9 mouse cellular contexts compared by ENCODE assay signal in genomic region chr11:29839781-29840180, GRCm38 (mm10). TPM values are rescaled to one million over a fixed set of nuclear protein-coding genes. Genes with fewer than 3 reads are reported as not detected.
DNase-seq lines count a peak whose midpoint lies in the region; ATAC-seq and TF ChIP-seq lines count a peak whose summit lies in the region.
"Had no signal": no experiment of that assay in that cellular context is flagged by ENCODE, and none has a peak within 500 bp of the region (broad histone marks: within the 10 kb centered on the region; RNA-seq: fewer than 3 reads in every experiment).

No protein-coding gene starts in this region.

- CTCF ChIA-PET in Patski (lab: Charles Lee), result interaction anchor here (1.0 to 2.2 kb wide), 2 partner anchors 13 to 23 kb away, joined by 3 to 10 read pairs; no protein-coding TSS in a partner anchor

- peak; percentile 31 for DNase-seq in embryo, embryonic 10 days (ENCODE audit: low spot score)
- no peak for DNase-seq in embryo, embryonic 10.5 days (ENCODE audit: low spot score)
- peak; percentile 91 for DNase-seq in Patski (ENCODE audit: low read depth, low spot score)
- DNase-seq in spleen, adult 12 weeks (ENCODE audit: low spot score), result no peak
- DNase-seq in forebrain, postnatal 0 days, result no peak
- DNase-seq in right cerebral cortex, adult 2 months (ENCODE audit: low spot score in 2 of 2), result no peak

- no peak overlapping the region for H3K4me3 ChIP-seq in heart, embryonic 16.5 days (ENCODE audit: low read length)
- H3K4me3 ChIP-seq in liver, embryonic 16.5 days (ENCODE audit: low read depth, low read length), result no peak overlapping the region
- no peak overlapping the region for H3K4me3 ChIP-seq in forebrain, postnatal 0 days (ENCODE audit: low read depth, low read length)
- H3K4me3 ChIP-seq: embryonic facial prominence, embryonic 13.5 days had no signal

- no peak overlapping the region for H3K4me2 ChIP-seq in heart, embryonic 16.5 days (ENCODE audit: low read depth, low read length)
- H3K4me2 ChIP-seq in liver, embryonic 16.5 days (ENCODE audit: low read depth, low read length), result no peak overlapping the region
- no peak overlapping the region for H3K4me2 ChIP-seq in forebrain, postnatal 0 days (ENCODE audit: low read depth)
- H3K4me2 ChIP-seq: embryonic facial prominence, embryonic 13.5 days had no signal

- in situ Hi-C loops in Patski (cut with MboI; ENCODE audit: low pct_unique_long_range_greater_than_20kb), result no loop called here

- H3K36me3 ChIP-seq in heart, embryonic 16.5 days (ENCODE audit: control insufficient read depth, insufficient read depth), result no peaks in the 10 kb centered on the region
- no peaks in the 10 kb centered on the region for H3K36me3 ChIP-seq in liver, embryonic 16.5 days (ENCODE audit: control insufficient read depth, insufficient read depth)
- no peaks in the 10 kb centered on the region for H3K36me3 ChIP-seq in forebrain, postnatal 0 days (ENCODE audit: insufficient read depth)
- H3K36me3 ChIP-seq: embryonic facial prominence, embryonic 13.5 days had no signal

- ATAC-seq in Patski, result peak; percentile 99
- ATAC-seq in heart, embryonic 16.5 days (replicated peaks; ENCODE audit: extremely low read depth, insufficient read depth, low FRiP score), result peak; percentile 99
- ATAC-seq in liver, embryonic 16.5 days (ENCODE audit: low read depth), result peak; percentile 59
- no peak; the same call in 1 of the 2 replicates for ATAC-seq in forebrain, postnatal 0 days

- peak overlapping the region; percentile 73 for H3K27ac ChIP-seq in heart, embryonic 16.5 days (ENCODE audit: low read length)
- H3K27ac ChIP-seq in liver, embryonic 16.5 days (ENCODE audit: low read length), result no peak overlapping the region
- H3K27ac ChIP-seq in forebrain, postnatal 0 days (ENCODE audit: low read depth, low read length), result no peak overlapping the region
- H3K27ac ChIP-seq: embryonic facial prominence, embryonic 13.5 days had no signal

- no peaks in the 10 kb centered on the region for H3K27me3 ChIP-seq in Patski
- H3K27me3 ChIP-seq in heart, embryonic 16.5 days (ENCODE audit: control insufficient read depth, insufficient read depth, low read length), result no peaks in the 10 kb centered on the region
- H3K27me3 ChIP-seq in liver, embryonic 16.5 days (ENCODE audit: control insufficient read depth, insufficient read depth, low read depth, low read length), result no peaks in the 10 kb centered on the region
- no peaks in the 10 kb centered on the region for H3K27me3 ChIP-seq in forebrain, postnatal 0 days (ENCODE audit: insufficient read depth, low read length)
- H3K27me3 ChIP-seq: embryonic facial prominence, embryonic 13.5 days had no signal

- POLR2A ChIA-PET in Patski (lab: Charles Lee), result no interaction called here

- H3K4me1 ChIP-seq in heart, embryonic 16.5 days (ENCODE audit: control insufficient read depth, insufficient read depth, low read length), result peaks cover 9% of the 10 kb centered on the region
- no peaks in the 10 kb centered on the region for H3K4me1 ChIP-seq in liver, embryonic 16.5 days (ENCODE audit: control insufficient read depth, low read depth, low read length)
- H3K4me1 ChIP-seq in forebrain, postnatal 0 days (ENCODE audit: insufficient read depth), result no peaks in the 10 kb centered on the region
- H3K4me1 ChIP-seq: embryonic facial prominence, embryonic 13.5 days had no signal

- WGBS in heart, embryonic 16.5 days, result 12% methylated on average over 3 of the region's 3 CpGs
- WGBS in liver, embryonic 16.5 days (ENCODE audit: insufficient replicate concordance), result 35% methylated on average over 3 of the region's 3 CpGs
- 55% methylated on average over 3 of the region's 3 CpGs for WGBS in forebrain, postnatal 0 days

- no peak for TF ChIP-seq CTCF in Patski (IDR thresholded peaks at IDR 0.05)
- no peak for TF ChIP-seq CTCF in forebrain, postnatal 0 days (IDR thresholded peaks at IDR 0.05; ENCODE audit: low read depth)

- no peak overlapping the region for H3K9ac ChIP-seq in heart, embryonic 16.5 days (ENCODE audit: low read length)
- no peak overlapping the region for H3K9ac ChIP-seq in liver, embryonic 16.5 days (ENCODE audit: low read depth, low read length)
- H3K9ac ChIP-seq in forebrain, postnatal 0 days, result no peak overlapping the region
- H3K9ac ChIP-seq: embryonic facial prominence, embryonic 13.5 days had no signal

- H3K9me3 ChIP-seq in heart, embryonic 16.5 days (replicated peaks; ENCODE audit: control insufficient read depth, low read length), result no peaks in the 10 kb centered on the region
- no peaks in the 10 kb centered on the region for H3K9me3 ChIP-seq in liver, embryonic 16.5 days (replicated peaks; ENCODE audit: control insufficient read depth, low read length)
- no peaks in the 10 kb centered on the region for H3K9me3 ChIP-seq in forebrain, postnatal 0 days (ENCODE audit: low read length)
- H3K9me3 ChIP-seq: embryonic facial prominence, embryonic 13.5 days had no signal

RNA-seq across cellular contexts. Expression of gene 4931440F15Rik, which starts 14.3 kb away (rescaled TPM):
- 0.65 TPM for polyA plus RNA-seq in Patski (2021)
- 0.11 and 0.18 TPM in 2 replicates for polyA plus RNA-seq in heart, embryonic 16.5 days (2015; fragmentation: Nextera tagmentation; extraction: Ambion mirVana)
- 0.14 and 0.25 TPM in 2 replicates for polyA plus RNA-seq in liver, embryonic 16.5 days (2015; fragmentation: Nextera tagmentation; extraction: Ambion mirVana)
- 0.52 and 0.54 TPM in 2 replicates for total RNA-seq in forebrain, postnatal 0 days (2014; rRNA removed)
- polyA plus RNA-seq in forebrain, postnatal 0 days (2015; fragmentation: Nextera tagmentation; extraction: Ambion mirVana), result 0.24 and 0.29 TPM in 2 replicates

Comparison
In these comparisons a context has a peak if more than half of its experiments do, and no peak if none do; other contexts are left out.
1. DNase-seq: peak in embryo, embryonic 10 days (single experiment) and Patski (single experiment); none in embryo, embryonic 10.5 days (single experiment), spleen, adult 12 weeks (single experiment), forebrain, postnatal 0 days (single experiment) and right cerebral cortex, adult 2 months (0 of 2).